Mouse (Mus musculus) stomach, embryonic 15.5 days (tissue): ENCODE measurements at regions not wholly inside any gene's neighbourhood (a gene's known extent, or its start where the extent isn't known, plus 50 kb on each side); places are given as distances from the start of the nearest gene placed in this dataset.

Experiments
- ATAC-seq: fragments of 200-750 bp; cut with Nextera tagmentation; 2 replicates; pipeline ENCODE4 v1.8.0; 2017; ENCODE audit warnings: low read depth, moderate number of reproducible peaks, moderate TSS enrichment; ENCODE audit not compliant: insufficient read depth, low FRiP score
- H3K27ac ChIP-seq: fragments of 300-500 bp; sonication (generic); 2 replicates; pipeline ENCODE4 v1.5.1; 2015; ENCODE audit warnings: mild to moderate bottlenecking, inconsistent platforms
- H3K27me3 ChIP-seq: fragments of 300-500 bp; sonication (generic); replicated peaks from 2 replicates; pipeline ENCODE4 v1.6.1; 2015; ENCODE audit warnings: inconsistent platforms
- H3K36me3 ChIP-seq: fragments of 300-500 bp; sonication (generic); 2 replicates; pipeline ENCODE4 v1.6.1; 2015; ENCODE audit warnings: inconsistent platforms
- H3K4me1 ChIP-seq: fragments of 300-500 bp; sonication (generic); 2 replicates; pipeline ENCODE4 v1.6.1; 2015; ENCODE audit warnings: inconsistent platforms
- H3K4me2 ChIP-seq: fragments of 300-500 bp; sonication (generic); 2 replicates; pipeline ENCODE4 v1.6.1; 2015; ENCODE audit warnings: mild to moderate bottlenecking, inconsistent platforms
- H3K4me3 ChIP-seq: fragments of 300-500 bp; sonication (generic); replicated peaks from 2 replicates; pipeline ENCODE4 v1.5.1; 2015; ENCODE audit warnings: inconsistent platforms
- H3K9ac ChIP-seq: fragments of 300-500 bp; sonication (generic); 2 replicates; pipeline ENCODE4 v1.6.1; 2015; ENCODE audit warnings: inconsistent platforms
- H3K9me3 ChIP-seq: fragments of 300-500 bp; sonication (generic); 2 replicates; pipeline ENCODE4 v1.6.1; 2016; ENCODE audit warnings: inconsistent platforms
- WGBS: fragments of 180-500 bp; shearing (Covaris S2); methylation state at CpG from one replicate; pipeline ENCODE4 v1.1.7; 2015; 5-methylcytosine and 5-hydroxymethylcytosine counted together

DNA sequence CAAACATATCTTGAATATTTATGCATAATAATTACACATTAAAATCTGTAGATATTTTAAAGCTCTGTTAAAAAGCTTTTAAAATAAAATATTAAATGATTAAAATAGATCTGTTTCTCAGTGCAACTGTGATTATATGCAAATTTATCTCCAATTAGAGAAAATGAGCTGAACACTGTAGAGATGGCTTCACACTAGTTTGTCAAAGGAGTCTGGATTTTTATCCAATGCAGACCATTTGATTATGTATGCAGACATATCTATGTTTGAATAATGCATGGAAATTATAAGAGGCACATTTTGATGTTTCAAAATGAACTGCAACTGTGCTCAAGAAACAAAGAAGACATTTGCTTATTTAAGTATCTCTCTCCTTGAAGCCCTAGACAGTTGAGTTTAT, 235.0 kb upstream of the Mad2l1 start:
- Histone ChIP-seq H3K4me2 (no peak overlapping the region), H3K9me3 (no peaks in the 10 kb centered on the region), H3K36me3 (no peaks in the 10 kb centered on the region), H3K27me3 (no peaks in the 10 kb centered on the region), H3K27ac (no peak overlapping the region), H3K4me3 (no peak overlapping the region), H3K4me1 (no peaks in the 10 kb centered on the region), H3K9ac (no peak overlapping the region)
- ATAC-seq: no peak

- no peak overlapping the region for H3K4me3 ChIP-seq
- H3K27me3 ChIP-seq: no peaks in the 10 kb centered on the region
- no peak overlapping the region for H3K9ac ChIP-seq
- no peaks in the 10 kb centered on the region for H3K4me1 ChIP-seq
- H3K4me2 ChIP-seq: no peak overlapping the region
- no peak overlapping the region for H3K27ac ChIP-seq
- no peaks in the 10 kb centered on the region for H3K9me3 ChIP-seq
- WGBS: 80% methylated on average over 2 of the region's 2 CpGs
- no peaks in the 10 kb centered on the region for H3K36me3 ChIP-seq
- ATAC-seq: no peak
These were observed 190.3 kb upstream of the Mad2l1 start for GRCm38 (mm10) chr6:66344848-66345247.

- no peak; the same call in 1 of the 2 replicates for ATAC-seq
These were observed 187.8 kb upstream of the Mad2l1 start for GRCm38 (mm10) chr6:66347356-66347755.

DNA sequence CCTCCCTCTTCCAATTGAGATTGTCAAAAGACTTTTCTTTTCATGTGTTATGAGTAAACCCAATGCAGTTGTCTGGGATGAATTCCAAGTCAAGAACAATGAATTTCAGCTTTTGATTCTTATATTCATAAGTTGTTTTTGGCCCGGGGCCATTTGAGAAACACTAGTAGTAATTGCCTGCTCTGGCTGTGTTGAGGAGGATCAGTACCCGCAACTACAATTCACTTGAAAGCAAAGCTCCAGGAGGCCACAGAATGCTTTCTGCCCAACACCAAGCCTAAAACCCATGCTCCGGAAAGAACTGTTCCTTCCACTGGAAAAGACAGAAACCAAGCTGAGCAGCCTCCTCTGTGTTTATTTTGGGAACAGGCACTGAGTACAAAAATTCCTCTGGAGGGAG, 174.1 kb upstream of the Mad2l1 start:
- Histone ChIP-seq H3K4me3 (no peak overlapping the region), H3K36me3 (no peaks in the 10 kb centered on the region), H3K27me3 (no peaks in the 10 kb centered on the region), H3K4me1 (no peaks in the 10 kb centered on the region), H3K4me2 (no peak overlapping the region), H3K9ac (no peak overlapping the region), H3K9me3 (no peaks in the 10 kb centered on the region), H3K27ac (no peak overlapping the region)
- 59% methylated on average over 3 of the region's 3 CpGs for WGBS
- ATAC-seq: no peak

More at GRCm38 (mm10) chr6:66347356-66347755, 187.8 kb upstream of the Mad2l1 start:
- Histone ChIP-seq H3K9me3 (no peaks in the 10 kb centered on the region), H3K27ac (no peak overlapping the region), H3K36me3 (no peaks in the 10 kb centered on the region), H3K4me2 (no peak overlapping the region), H3K27me3 (no peaks in the 10 kb centered on the region), H3K4me1 (no peaks in the 10 kb centered on the region), H3K9ac (no peak overlapping the region), H3K4me3 (no peak overlapping the region)
- WGBS: 79% methylated on average over 2 of the region's 2 CpGs

DNA sequence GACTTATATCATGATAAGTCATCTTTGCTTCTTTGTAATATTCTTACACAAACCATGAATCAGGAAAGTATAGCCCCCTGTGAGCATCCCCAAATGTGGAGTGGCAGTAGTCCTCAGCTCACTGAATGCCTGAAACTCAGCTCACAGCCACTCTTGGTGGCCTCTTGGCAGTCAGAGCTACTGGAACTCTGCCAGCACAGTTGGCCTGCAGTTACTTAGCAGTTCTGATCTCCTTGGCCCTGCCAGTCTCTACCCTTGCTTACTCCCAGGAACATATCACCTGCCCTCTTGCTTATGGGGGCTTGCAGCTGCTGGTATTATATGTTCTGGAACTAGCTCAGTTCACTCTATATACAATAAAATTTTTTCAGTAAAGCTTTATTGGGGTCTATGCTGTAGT, 167.9 kb upstream of the Mad2l1 start:
- no peak overlapping the region for H3K27ac ChIP-seq
- no peaks in the 10 kb centered on the region for H3K36me3 ChIP-seq
- H3K27me3 ChIP-seq: no peaks in the 10 kb centered on the region
- H3K4me3 ChIP-seq: no peak overlapping the region
- no peak for ATAC-seq
- H3K9me3 ChIP-seq: no peaks in the 10 kb centered on the region
- no peak overlapping the region for H3K9ac ChIP-seq
- H3K4me1 ChIP-seq: no peaks in the 10 kb centered on the region
- H3K4me2 ChIP-seq: no peak overlapping the region

DNA sequence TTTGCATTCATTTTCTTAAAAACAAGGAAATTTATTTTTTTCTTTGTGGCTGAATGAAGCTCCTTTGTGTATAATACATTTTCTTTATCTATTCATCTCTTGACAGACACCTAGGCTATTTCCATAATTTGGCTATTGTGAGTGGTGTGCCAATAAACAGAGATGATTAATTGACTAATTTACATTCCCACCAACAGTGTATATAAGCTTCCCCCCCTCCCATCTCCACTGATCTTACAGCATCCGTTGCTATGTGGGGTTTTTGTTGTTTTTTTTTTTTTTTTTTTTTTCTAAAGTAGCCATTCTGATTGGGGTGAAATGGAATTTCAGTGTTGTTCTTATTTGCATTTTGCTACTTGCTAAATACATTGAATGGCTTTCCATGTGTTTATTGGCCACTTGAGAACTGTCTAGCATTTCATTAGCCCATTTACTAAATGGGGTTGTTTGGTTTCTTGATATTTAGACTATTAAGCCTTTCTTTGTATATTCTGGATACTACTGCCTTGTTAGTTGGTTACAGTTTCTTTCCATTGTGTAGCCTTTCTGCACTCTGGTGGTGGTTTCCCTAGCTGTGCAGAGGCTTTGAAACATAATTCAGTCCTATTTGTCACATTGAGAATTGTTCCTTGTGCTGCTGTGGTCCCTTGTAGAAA, 153.8 kb upstream of the Mad2l1 start:
- no peak overlapping the region for H3K27ac ChIP-seq
- no peaks in the 10 kb centered on the region for H3K27me3 ChIP-seq
- no peaks in the 10 kb centered on the region for H3K36me3 ChIP-seq
- no peak overlapping the region for H3K4me3 ChIP-seq
- WGBS: 38% methylated on average over 1 of the region's 1 CpGs
- ATAC-seq: no peak
- no peaks in the 10 kb centered on the region for H3K4me1 ChIP-seq
- no peaks in the 10 kb centered on the region for H3K9me3 ChIP-seq
- H3K4me2 ChIP-seq: no peak overlapping the region
- H3K9ac ChIP-seq: no peak overlapping the region

- Histone ChIP-seq H3K27ac (no peak overlapping the region), H3K36me3 (no peaks in the 10 kb centered on the region), H3K9ac (no peak overlapping the region), H3K4me1 (no peaks in the 10 kb centered on the region), H3K4me3 (no peak overlapping the region), H3K4me2 (no peak overlapping the region), H3K27me3 (no peaks in the 10 kb centered on the region), H3K9me3 (no peaks in the 10 kb centered on the region)
- ATAC-seq: no peak
- 84% methylated on average over 2 of the region's 2 CpGs for WGBS
These were observed 152.7 kb upstream of the Mad2l1 start for GRCm38 (mm10) chr6:66382347-66383010.

DNA sequence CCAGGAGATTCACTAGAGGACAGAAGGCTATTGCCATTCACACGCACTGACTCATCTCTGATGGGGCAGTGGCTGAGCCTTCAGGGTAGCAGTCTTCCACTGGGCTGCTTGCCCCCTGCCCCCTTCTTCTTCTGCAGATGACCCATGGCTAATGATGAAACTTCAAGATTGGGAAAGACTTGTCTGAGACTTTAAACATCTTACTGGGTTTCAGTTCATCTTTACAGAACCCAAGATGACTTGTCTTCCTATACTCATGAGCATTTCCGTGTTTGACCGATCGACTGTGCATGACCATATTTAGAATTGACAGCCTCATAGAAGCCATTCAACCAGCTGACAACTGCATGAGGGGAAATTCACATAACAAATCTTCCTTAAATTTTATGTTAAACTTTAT, 140.0 kb upstream of the Mad2l1 start:
- no peaks in the 10 kb centered on the region for H3K27me3 ChIP-seq
- H3K36me3 ChIP-seq: no peaks in the 10 kb centered on the region
- H3K4me2 ChIP-seq: no peak overlapping the region
- H3K4me3 ChIP-seq: no peak overlapping the region
- H3K4me1 ChIP-seq: no peaks in the 10 kb centered on the region
- 91% methylated on average over 4 of the region's 4 CpGs for WGBS
- no peaks in the 10 kb centered on the region for H3K9me3 ChIP-seq
- no peak for ATAC-seq
- H3K27ac ChIP-seq: no peak overlapping the region
- H3K9ac ChIP-seq: no peak overlapping the region

DNA sequence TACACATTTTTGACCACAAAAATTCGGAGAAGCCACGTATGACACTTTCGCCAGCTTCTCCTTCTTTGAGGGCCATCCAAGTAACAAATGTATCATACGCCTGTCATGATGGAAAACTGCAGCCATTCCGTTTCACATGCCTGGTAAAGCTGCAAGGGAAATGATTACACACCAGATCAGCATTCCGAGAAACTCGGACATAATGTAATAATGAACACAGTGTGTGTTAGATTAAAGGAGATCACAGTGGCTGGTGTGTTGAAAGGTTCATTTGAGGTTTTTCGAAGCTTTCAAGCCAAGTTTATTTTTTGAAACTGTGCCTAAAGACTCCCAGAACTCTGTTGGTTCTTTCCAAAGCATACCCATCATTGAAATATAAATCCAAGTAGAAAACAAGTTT, 137.8 kb upstream of the Mad2l1 start:
- 77% methylated on average over 8 of the region's 8 CpGs for WGBS
- Histone ChIP-seq H3K9ac (no peak overlapping the region), H3K36me3 (no peaks in the 10 kb centered on the region), H3K27me3 (no peaks in the 10 kb centered on the region), H3K27ac (no peak overlapping the region), H3K4me3 (no peak overlapping the region), H3K4me2 (no peak overlapping the region), H3K9me3 (no peaks in the 10 kb centered on the region), H3K4me1 (no peaks in the 10 kb centered on the region)
- ATAC-seq: no peak

- no peaks in the 10 kb centered on the region for H3K36me3 ChIP-seq
- no peak for ATAC-seq
- no peaks in the 10 kb centered on the region for H3K27me3 ChIP-seq
- no peak overlapping the region for H3K4me2 ChIP-seq
- H3K27ac ChIP-seq: no peak overlapping the region
- WGBS: 77% methylated on average over 3 of the region's 3 CpGs
- H3K4me1 ChIP-seq: no peaks in the 10 kb centered on the region
- no peak overlapping the region for H3K9ac ChIP-seq
- no peaks in the 10 kb centered on the region for H3K9me3 ChIP-seq
- no peak overlapping the region for H3K4me3 ChIP-seq
These were observed 136.5 kb upstream of the Mad2l1 start for GRCm38 (mm10) chr6:66398674-66399073.

GRCm38 (mm10) chr6:66399091-66399755, 136.0 kb upstream of the Mad2l1 start:
- ATAC-seq: no peak
- Histone ChIP-seq H3K27me3 (no peaks in the 10 kb centered on the region), H3K36me3 (no peaks in the 10 kb centered on the region), H3K9me3 (no peaks in the 10 kb centered on the region), H3K4me3 (no peak overlapping the region), H3K9ac (no peak overlapping the region), H3K4me2 (no peak overlapping the region), H3K27ac (no peak overlapping the region), H3K4me1 (no peaks in the 10 kb centered on the region)
- 70% methylated on average over 4 of the region's 4 CpGs for WGBS

DNA sequence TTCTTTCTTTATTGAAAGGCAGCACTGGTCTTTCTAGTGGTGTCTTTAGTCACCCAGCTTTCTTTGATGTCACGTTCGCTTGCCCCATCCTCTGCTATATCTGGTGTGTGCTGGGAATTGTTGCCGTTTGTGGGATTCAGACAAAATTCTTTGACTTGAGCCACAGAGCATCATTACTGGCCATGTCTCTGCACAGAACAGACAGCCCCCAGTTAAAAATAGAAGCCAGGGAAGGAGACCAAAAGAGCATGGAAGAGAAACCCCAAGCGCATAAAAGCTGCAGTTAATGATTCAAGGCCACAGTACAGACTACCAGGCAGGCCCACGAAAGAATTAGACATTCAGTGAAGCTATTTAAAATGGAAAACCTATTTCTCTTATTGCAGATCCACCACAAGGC, 133.7 kb upstream of the Mad2l1 start:
- WGBS: 60% methylated on average over 5 of the region's 5 CpGs
- Histone ChIP-seq H3K27me3 (no peaks in the 10 kb centered on the region), H3K9me3 (no peaks in the 10 kb centered on the region), H3K4me3 (no peak overlapping the region), H3K27ac (no peak overlapping the region), H3K36me3 (no peaks in the 10 kb centered on the region), H3K4me1 (no peaks in the 10 kb centered on the region), H3K4me2 (no peak overlapping the region), H3K9ac (no peak overlapping the region)
- ATAC-seq: no peak
